Mouse (Mus musculus) midbrain, postnatal 0 days (tissue): Measurements from ENCODE around the gene Trim8. TPM values are rescaled to one million over a fixed set of nuclear protein-coding genes. Genes with fewer than 3 reads are reported as not detected.

ENCODE experiments used
- ATAC-seq: fragments of 200-750 bp; cut with Nextera tagmentation; 2 replicates; pipeline ENCODE4 v1.8.0; 2017; ENCODE audit warnings: moderate number of reproducible peaks, mild to moderate bottlenecking, moderate TSS enrichment, moderate library complexity; ENCODE audit not compliant: low FRiP score
- DNase-seq: peaks from one replicate; pipeline ENCODE4 v3.0.0-alpha.2; 2015; ENCODE audit warnings: low spot score
- H3K27ac ChIP-seq: fragments of 300-500 bp; sonication (generic); 2 replicates; pipeline ENCODE4 v1.5.1; 2014; ENCODE audit warnings: low read depth, mild to moderate bottlenecking, low read length, mixed read lengths
- H3K27me3 ChIP-seq: fragments of 300-500 bp; sonication (generic); 2 replicates; pipeline ENCODE4 v1.6.1; 2014; ENCODE audit warnings: low read length, control low read depth, mixed read lengths; ENCODE audit not compliant: insufficient read depth
- H3K36me3 ChIP-seq: fragments of 300-500 bp; sonication (generic); 2 replicates; pipeline ENCODE4 v1.6.1; 2014; ENCODE audit warnings: low read length, control low read depth, mixed read lengths; ENCODE audit not compliant: insufficient read depth
- H3K4me1 ChIP-seq: fragments of 300-500 bp; sonication (generic); 2 replicates; pipeline ENCODE4 v1.6.1; 2014; ENCODE audit warnings: mild to moderate bottlenecking, control low read depth, antibody characterized with exemption, low read length, mixed read lengths; ENCODE audit not compliant: insufficient read depth
- H3K4me2 ChIP-seq: fragments of 300-500 bp; sonication (generic); 2 replicates; pipeline ENCODE4 v1.6.1; 2014; ENCODE audit warnings: low read depth, mild to moderate bottlenecking, low read length, mixed read lengths; ENCODE audit not compliant: poor library complexity, severe bottlenecking
- H3K4me3 ChIP-seq: fragments of 300-500 bp; sonication (generic); 2 replicates; pipeline ENCODE4 v1.5.1; 2014; ENCODE audit warnings: low read depth, mild to moderate bottlenecking, low read length, moderate library complexity
- H3K9ac ChIP-seq: fragments of 300-500 bp; sonication (generic); replicated peaks from 2 replicates; pipeline ENCODE4 v1.6.1; 2014; ENCODE audit warnings: mild to moderate bottlenecking, low read length, moderate library complexity, mixed read lengths; ENCODE audit not compliant: poor library complexity, severe bottlenecking
- H3K9me3 ChIP-seq: fragments of 300-500 bp; sonication (generic); 2 replicates; pipeline ENCODE4 v1.6.1; 2016; ENCODE audit warnings: low read length, control low read depth
- CTCF ChIP-seq: IDR thresholded peaks from 2 replicates; pipeline ENCODE4 v1.5.1; 2016; ENCODE audit warnings: antibody characterized with exemption, mild to moderate bottlenecking
- WGBS: fragments of 180-500 bp; shearing (Covaris S2); extraction: QIAGEN DNeasy Blood & Tissue Kit; methylation state at CpG from one replicate; pipeline ENCODE4 v1.1.7; 2014; 5-methylcytosine and 5-hydroxymethylcytosine counted together
- polyA plus RNA-seq: library from polyadenylated mRNA; unstranded; fragments of >200 nt; fragmentation: Nextera tagmentation; extraction: Ambion mirVana; gene quantifications from 2 replicates; pipeline ENCODE4 v1.2.1, GENCODE M21; 2015
- total RNA-seq: library from RNA; depleted of rRNA; stranded (reverse); fragments of >200 nt; gene quantifications from 2 replicates; pipeline ENCODE4 v1.2.3, GENCODE M21; 2014

The Trim8 gene
- total and polyA plus RNA-seq, 2 experiments from 2014 or later: 30.4 to 103 TPM

DNA sequence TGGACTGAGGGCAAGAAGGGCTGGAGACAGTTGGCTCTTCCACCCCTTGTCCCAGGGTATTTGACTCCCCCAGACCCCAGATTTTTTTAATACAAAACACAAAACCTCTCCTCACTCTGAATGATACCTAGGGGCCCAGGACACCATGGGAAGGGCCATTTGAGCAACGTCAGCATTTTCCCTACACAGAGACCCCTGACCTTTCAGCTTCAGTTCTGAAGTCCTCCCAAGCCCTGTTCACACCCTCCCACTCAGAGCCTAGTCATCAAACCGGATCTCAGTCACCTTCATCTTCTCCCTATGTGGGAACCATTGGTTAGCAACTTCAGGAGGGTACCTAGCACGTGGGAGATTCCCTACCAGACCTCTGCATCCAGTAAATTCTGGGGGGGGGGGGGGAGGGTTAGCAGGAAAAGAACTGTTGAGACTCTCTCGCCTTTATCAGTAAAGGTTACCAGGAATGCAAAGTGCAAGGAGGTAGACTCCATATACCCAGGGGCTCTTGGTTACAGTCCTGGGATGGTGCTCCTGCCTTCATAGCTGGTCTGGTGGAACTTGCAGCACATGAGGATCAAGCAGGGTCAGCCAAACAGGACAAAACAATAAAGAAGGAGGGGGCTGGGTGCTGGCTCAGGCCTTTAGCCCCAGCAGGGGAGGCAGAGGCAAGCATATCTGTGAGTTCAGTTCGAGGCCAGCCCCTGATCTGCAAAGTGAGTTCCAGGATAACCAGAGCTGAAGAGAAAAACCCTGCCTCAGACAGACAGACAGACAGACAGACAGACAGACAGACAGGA, 17.5 kb downstream of the Trim8 start:
- 18% methylated on average over 5 of the region's 5 CpGs for WGBS
- TF ChIP-seq CTCF: no peak
- Histone ChIP-seq H3K27ac (no peak overlapping the region), H3K36me3 (peaks cover 26% of the 10 kb centered on the region), H3K9ac (peak overlapping the region; percentile 48; the same call in 1 of the 2 replicates), H3K4me3 (no peak overlapping the region), H3K27me3 (no peaks in the 10 kb centered on the region), H3K9me3 (no peaks in the 10 kb centered on the region), H3K4me1 (peaks cover 14% of the 10 kb centered on the region), H3K4me2 (peak overlapping the region; percentile 39; the same call in 1 of the 2 replicates)
- no peak for ATAC-seq
- no peak for DNase-seq

DNA sequence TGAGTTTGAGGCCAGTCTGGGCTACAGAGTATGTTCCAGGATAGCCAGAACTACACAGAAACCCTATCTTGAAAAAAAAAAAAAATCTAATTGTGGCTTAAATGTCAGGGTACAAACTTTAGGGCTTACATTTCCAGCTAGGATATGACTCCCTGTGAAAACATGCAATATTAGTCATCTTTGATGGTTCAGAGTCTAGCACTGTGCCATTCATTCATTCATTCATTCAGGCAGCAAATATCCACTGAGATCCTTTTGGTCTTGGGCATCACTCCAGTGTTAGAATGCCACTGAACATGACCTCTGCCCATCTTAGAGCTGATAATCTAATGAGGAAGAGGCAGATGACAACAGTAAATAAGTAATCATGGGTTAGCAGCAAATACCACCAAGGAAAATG, 20.2 kb downstream of the Trim8 start:
- Histone ChIP-seq H3K9me3 (no peaks in the 10 kb centered on the region), H3K27me3 (no peaks in the 10 kb centered on the region), H3K9ac (no peak overlapping the region), H3K27ac (no peak overlapping the region), H3K4me1 (peaks cover 16% of the 10 kb centered on the region), H3K4me3 (no peak overlapping the region), H3K4me2 (no peak overlapping the region), H3K36me3 (peaks cover 1% of the 10 kb centered on the region; the same call in 1 of the 2 replicates)
- no peak for TF ChIP-seq CTCF
- DNase-seq (no peak), ATAC-seq (no peak)

DNA sequence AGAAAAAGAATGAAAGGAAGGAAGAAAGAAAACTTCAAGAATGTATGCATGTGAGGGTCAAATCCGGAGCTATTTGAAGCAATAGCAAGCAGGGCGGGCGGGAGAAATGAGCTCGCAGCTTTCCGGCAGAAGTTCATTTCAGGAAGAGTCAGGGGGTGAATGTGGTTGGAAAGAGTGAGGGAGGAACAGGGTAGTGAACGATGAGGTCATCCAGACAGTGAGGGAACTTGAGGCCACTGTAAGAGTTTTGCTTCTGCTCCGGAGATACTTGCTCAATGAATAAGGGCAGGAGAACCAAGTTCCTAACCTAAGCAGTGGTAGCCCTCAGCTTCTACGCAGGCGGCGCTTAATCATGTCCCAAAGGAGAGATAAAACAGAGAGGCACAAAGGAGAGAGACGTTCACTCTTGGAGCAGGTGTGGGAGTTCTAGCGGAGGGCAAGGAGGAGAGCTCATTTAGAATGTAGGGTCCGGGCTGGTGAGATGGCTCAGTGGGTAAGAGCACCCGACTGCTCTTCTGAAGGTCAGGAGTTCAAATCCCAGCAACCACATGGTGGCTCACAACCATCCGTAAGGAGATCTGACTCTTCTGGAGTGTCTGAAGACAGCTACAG, 21.0 kb downstream of the Trim8 start:
- Histone ChIP-seq H3K9ac (no peak overlapping the region), H3K4me3 (no peak overlapping the region), H3K4me1 (peaks cover 18% of the 10 kb centered on the region), H3K36me3 (no peaks in the 10 kb centered on the region), H3K27ac (peak overlapping the region; percentile 76; the same call in 1 of the 2 replicates), H3K27me3 (no peaks in the 10 kb centered on the region), H3K9me3 (no peaks in the 10 kb centered on the region), H3K4me2 (no peak overlapping the region)
- WGBS: 51% methylated on average over 15 of the region's 15 CpGs
- DNase-seq: no peak
- TF ChIP-seq CTCF: no peak
- ATAC-seq: no peak

DNA sequence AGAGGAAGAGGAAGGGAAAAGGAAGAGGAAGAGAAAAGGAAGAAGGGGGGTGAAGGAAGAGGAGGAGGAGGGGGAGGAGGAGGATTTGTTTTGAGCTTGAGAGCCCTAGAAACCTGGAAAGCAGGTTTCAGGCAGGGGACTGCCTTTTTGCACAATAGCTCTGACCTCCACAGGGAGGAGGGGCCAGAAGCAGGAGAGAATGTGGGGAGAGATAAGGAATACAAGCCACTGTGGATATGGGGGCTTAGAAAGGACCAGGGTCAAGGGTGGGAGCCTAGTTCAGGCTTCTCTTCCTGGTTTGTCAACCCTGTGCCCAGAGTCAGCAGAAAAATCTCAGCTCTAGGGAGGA, 21.6 kb downstream of the Trim8 start:
- no peak for ATAC-seq

DNA sequence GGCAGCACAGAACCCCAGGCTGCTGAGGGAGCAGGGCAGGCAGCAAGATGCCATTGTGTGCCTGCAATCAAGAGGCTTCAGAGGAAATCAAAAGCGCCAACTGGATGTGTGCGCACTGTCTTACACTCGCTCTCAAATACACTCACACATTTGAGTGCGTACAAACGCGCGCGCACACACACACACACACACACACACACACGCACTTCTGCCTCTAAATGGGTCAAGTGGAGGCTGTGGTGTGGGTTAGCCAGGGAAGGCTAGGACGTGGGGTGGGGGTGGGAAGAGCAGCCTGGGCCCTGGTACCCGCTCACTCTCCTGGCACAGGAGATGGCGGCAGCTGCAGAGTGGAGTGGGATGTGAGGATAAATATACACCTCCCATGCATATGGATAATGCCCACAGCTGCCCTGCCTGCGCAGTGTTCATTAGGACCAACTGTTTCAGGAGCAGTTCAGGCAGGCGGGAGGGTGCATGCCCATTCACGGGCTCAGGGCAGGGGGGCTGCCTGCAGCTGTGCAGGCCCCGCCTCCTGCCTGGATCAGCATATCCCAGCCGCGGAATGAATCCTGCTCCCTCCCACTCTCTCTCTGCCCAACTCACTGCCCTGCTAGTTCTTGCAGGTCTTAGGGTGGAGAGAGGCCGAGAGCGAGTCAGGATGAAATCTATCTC, 22.1 kb downstream of the Trim8 start:
- peak overlapping the region; percentile 17 for H3K4me3 ChIP-seq
- peak; percentile 83 for ATAC-seq
- WGBS: 4% methylated on average over 20 of the region's 20 CpGs
- no peak overlapping the region; the same call in 1 of the 2 replicates for H3K9ac ChIP-seq
- DNase-seq: peak; percentile 85
- H3K4me2 ChIP-seq: peak overlapping the region; percentile 52
- H3K9me3 ChIP-seq: no peaks in the 10 kb centered on the region
- H3K36me3 ChIP-seq: no peaks in the 10 kb centered on the region
- TF ChIP-seq CTCF: no peak
- no peaks in the 10 kb centered on the region for H3K27me3 ChIP-seq
- H3K4me1 ChIP-seq: peaks cover 21% of the 10 kb centered on the region
- peak overlapping the region; percentile 76 for H3K27ac ChIP-seq

More for the DNA sequence above, 21.6 kb downstream of the Trim8 start:
- no peak for TF ChIP-seq CTCF
- H3K4me3 ChIP-seq: no peak overlapping the region
- no peaks in the 10 kb centered on the region for H3K36me3 ChIP-seq
- no peaks in the 10 kb centered on the region for H3K27me3 ChIP-seq
- peak overlapping the region; percentile 52 for H3K4me2 ChIP-seq
- no peak for DNase-seq
- peaks cover 22% of the 10 kb centered on the region for H3K4me1 ChIP-seq
- no peak overlapping the region for H3K9ac ChIP-seq
- no peaks in the 10 kb centered on the region for H3K9me3 ChIP-seq
- H3K27ac ChIP-seq: peak overlapping the region; percentile 76; the same call in 1 of the 2 replicates

DNA sequence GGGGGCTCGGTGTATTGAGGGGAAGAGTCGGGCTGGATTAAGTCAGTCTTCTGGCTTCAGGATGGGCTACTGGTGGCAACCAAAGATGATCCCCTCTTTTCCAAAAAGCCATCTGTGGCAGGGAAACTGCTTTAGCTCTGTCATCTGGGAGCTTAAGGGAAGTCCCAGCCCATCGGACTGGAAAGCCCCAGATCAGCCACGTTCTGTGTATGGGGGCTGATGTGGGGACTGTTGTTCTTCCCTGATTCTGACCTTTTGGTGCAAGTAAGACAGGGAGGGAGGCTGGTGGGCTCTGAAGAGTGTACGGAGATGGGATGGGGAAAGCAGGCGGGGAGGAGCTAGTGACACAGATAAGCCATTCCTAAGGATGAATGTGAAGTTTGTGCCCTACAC, 22.6 kb downstream of the Trim8 start:
- Histone ChIP-seq H3K4me3 (peak overlapping the region; percentile 17; the same call in 1 of the 2 replicates), H3K9ac (no peak overlapping the region; the same call in 1 of the 2 replicates), H3K4me1 (peaks cover 25% of the 10 kb centered on the region), H3K27me3 (no peaks in the 10 kb centered on the region), H3K4me2 (peak overlapping the region; percentile 52), H3K27ac (peak overlapping the region; percentile 76), H3K36me3 (no peaks in the 10 kb centered on the region), H3K9me3 (no peaks in the 10 kb centered on the region)
- ATAC-seq: no peak
- no peak for TF ChIP-seq CTCF
- no peak for DNase-seq
- 13% methylated on average over 6 of the region's 6 CpGs for WGBS
